Mouse (Mus musculus) large intestine, adult 2 months (tissue): ENCODE data around the gene Ankrd13c. TPM values are rescaled to one million over a fixed set of nuclear protein-coding genes. Genes with fewer than 3 reads are reported as not detected.
"Not testable (repeated sequence)": the region's sequence is repeated elsewhere in the genome, so short reads cannot be mapped to it uniquely, and the experiment has no call there.

Source experiments
- DNase-seq: peaks from one replicate; pipeline ENCODE4 v3.0.0-alpha.2; 2012; ENCODE audit warnings: low read depth, low spot score
- WGBS: fragments of 180-500 bp; shearing (Covaris S2); methylation state at CpG from one replicate; pipeline ENCODE4 v1.1.7; 2018; 5-methylcytosine and 5-hydroxymethylcytosine counted together
- polyA plus RNA-seq: library from polyadenylated mRNA; depleted of rRNA; stranded (reverse); fragments of >200 nt; gene quantifications from 2 replicates; pipeline ENCODE4 v1.2.3, GENCODE M21; 2012; rRNA removed

Ankrd13c gene
- 8.5 and 15.8 TPM in 2 replicates for polyA plus RNA-seq

GRCm38 (mm10) chr3:157946843-157947358 lies at the start of gene Ankrd13c:
Gene Ankrd13c (plus strand): TSS chr3:157947239.
- DNase-seq: peak; percentile 91
- WGBS: under 1% methylated on average over 45 of the region's 45 CpGs

DNA sequence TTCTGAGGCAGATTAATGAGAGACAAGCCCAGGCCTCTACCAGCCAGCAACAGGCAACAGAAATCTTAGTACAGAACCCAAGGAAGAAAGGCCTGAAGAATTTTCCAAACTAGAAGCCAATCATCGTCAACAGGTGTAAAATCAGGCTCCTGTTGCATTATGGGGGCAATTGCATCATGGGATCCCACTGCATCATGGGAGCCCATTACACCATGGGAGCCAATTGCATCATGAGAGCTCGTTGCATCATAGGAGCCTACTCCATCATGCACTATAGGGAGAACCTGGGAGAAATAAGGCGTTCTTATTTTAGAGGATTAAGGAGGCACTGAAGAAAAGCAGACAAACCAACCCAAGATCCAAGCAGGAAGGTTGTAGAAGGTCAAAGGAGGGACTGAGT lies 49.4 kb upstream of the Ankrd13c start:
- no peak for DNase-seq
- WGBS: 93% methylated on average over 3 of the region's 3 CpGs

- no peak for DNase-seq
- WGBS: 88% methylated on average over 1 of the region's 1 CpGs
These were observed 47.1 kb upstream of the Ankrd13c start for GRCm38 (mm10) chr3:157899986-157900385.

GRCm38 (mm10) chr3:157901721-157902120 lies 45.3 kb upstream of the Ankrd13c start:
- DNase-seq: no peak
- 83% methylated on average over 5 of the region's 5 CpGs for WGBS

DNA sequence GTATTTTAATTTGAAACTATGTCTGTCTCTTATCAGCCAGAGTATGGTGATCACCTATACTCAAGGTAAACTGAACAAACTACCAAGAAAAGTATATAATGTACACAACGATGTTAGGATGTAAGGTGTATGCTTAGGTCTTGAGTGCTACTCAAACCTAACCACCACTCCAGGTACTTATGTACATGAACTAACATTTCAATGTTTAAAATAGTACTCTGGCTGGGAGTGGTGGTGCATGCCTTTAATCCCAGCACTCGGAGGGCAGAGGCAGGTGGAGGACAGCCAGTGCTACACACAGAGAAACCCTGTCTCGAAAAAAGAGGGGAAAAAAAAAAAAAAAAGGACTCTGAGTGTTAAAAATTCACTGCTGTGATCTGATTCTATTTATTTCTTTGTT lies 38.9 kb upstream of the Ankrd13c start:
- WGBS: 70% methylated on average over 3 of the region's 3 CpGs
- DNase-seq: no peak

DNA sequence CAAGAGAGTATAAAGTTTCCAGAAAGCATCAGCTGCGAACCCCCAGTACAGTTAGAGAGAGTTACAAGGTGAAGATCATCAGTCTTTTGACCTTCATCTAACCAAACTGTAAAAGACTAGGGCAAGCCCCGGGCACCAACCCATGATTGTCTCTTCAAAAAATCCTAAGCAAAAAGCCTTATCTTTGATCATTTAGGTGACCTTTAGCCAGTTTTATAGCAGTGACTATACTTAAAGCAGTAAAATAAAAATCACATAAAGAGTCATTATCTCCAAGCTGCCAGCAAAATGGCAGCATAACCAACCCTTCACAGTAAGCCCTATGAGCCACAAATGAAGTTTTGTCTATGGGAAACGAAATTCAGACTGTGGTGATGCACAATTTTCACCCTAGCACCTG lies 36.8 kb upstream of the Ankrd13c start:
- peak; percentile 51 for DNase-seq
- WGBS: 20% methylated on average over 3 of the region's 3 CpGs

DNA sequence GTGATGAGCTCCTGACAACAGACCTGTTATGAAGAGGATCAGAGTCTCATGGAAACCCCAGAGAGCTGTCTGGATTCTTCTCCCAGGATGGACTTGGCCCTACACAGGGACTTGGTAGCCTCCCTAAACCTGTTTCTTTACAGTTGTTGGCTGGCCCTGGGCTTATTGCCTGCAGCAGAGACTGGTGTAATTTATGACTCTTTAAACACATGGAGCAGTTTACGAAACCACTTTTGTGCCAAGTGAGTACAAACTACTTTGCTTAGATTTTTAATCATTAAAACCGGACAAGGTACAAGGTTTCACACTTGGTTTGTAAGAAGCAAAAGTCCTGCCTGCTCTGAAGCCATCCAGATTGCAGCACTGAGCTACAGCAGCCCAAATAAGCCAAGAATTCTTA lies 34.9 kb upstream of the Ankrd13c start:
- 16% methylated on average over 2 of the region's 2 CpGs for WGBS
- DNase-seq: peak; percentile 70

DNA sequence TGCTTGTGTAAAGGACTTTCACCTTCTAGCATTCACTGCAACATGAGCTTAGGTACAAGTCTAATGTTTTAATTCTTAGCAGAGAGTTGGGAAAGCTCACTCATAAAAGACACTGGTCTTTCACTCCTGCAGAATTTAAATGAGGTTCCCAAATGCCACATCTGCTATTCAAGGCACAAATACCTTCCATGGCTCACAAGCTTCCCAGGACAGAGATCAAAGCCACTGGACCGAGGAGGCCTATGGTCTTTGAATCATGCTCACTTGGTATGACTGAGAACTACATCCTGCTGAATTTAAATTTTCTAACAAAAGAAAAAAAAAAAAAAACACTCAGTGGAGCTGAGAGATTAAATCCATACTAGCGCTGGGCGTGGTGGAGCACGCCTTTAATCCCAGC lies 30.7 kb upstream of the Ankrd13c start:
- 94% methylated on average over 4 of the region's 4 CpGs for WGBS
- DNase-seq: no peak

DNA sequence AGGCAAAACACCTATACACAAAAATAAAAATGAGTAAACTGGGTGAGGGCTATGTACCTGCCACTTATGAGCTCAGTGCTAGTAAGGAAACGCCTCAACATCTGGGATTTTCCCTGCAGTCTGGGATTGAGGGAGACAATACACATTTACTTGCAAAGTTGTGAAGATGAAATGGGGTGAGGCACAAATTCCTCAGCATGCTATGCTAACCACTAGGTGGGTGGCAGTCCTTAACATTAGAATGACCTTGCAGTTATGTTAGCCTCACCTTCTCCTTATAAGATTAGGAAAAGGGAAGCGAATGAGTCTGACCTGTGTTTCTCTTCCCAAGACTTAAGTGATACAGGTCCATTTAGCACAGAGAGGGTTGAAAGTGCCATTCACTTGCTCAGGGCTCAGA lies 25.7 kb upstream of the Ankrd13c start:
- no peak for DNase-seq
- 73% methylated on average over 2 of the region's 2 CpGs for WGBS

DNA sequence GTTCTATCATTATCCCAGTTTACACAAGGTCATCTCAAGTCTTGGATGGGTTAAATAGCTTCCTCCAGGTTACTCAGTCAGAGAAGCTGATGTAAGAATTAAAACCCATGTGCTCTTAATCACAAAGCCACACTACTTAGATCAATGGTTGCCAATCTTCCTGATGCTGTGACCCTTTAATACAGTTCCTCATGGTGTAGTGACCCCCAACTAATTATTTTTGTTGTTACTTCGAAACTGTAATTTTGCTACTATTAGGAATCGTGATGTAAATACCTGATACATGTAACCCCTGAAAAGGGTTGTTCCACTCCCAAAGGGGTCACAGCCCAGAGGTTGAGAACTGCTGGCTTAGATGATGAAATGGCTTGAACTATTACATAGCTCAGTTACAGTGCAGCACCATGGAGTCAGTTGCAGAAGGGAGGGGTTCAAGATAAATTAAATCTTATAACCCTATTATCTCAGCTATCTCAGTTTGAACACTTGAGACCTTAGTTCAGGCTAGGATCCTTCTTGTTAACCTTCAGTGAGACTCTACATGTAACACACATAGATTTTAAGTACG lies 23.7 kb upstream of the Ankrd13c start:
- WGBS: 81% methylated on average over 3 of the region's 3 CpGs
- DNase-seq: no peak

GRCm38 (mm10) chr3:157924692-157925328 lies 22.2 kb upstream of the Ankrd13c start, which contains the start of gene Cth:
Gene Cth (minus strand): TSS chr3:157925077.
- WGBS: under 1% methylated on average over 30 of the region's 30 CpGs
- peak; percentile 89 for DNase-seq

DNA sequence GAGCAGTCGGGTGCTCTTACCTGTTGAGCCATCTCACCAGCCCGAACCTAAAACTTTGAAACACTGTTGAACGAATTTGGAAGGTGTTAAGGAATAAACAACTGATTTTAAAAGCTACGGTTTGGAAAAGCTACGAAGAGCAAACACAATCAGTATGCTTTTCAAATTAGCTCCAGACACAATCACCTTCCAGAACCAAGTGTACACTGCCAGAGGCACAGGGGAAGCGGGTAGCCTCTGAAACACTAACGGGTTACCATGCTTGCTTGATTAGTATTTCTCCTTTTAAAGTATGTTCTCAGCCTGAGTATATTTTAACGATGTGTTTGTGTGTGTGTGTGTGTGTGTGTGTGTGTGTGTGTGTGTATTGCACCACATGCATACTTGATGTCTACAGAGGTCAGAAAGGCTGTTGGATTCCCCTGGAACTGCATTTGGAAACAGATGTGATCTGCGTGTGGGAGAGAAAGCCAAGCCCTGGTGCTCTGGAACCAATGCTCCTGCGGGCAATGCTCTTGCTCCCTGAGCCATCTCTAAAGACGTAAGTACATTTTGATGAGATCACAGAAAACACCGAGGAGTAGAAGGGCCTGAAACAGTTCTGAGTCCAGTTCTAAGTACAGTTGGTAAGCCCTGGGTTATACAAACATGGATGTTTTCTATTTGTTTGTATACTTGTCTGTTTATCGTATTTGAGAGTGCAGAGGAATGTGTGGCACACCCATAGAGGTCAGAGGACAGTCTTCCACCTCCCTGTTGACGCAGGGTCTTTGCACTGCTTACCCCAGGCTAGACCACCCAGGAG lies 21.1 kb upstream of the Ankrd13c start:
- no peak for DNase-seq
- 81% methylated on average over 14 of the region's 14 CpGs for WGBS

DNA sequence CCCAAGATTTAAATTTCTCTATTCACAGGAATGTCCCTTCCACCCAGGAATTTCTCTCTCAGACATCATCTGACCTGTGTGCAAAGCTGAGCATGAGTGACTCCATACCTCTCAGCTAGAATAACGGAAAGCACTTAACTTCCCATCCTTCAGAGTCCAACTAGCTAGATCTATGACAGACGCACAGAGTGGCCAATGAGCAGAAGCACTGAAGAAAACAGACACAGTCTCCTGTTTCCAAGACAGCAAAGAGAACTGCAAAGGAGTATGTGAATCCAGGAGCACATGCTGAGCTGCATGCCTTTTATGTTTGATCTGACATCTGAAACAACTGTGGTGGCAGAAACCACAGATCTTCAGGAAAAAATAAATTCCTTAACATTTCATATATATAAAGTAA lies 20.3 kb upstream of the Ankrd13c start:
- no peak for DNase-seq
- WGBS: 76% methylated on average over 2 of the region's 2 CpGs

- DNase-seq: no peak
- 62% methylated on average over 2 of the region's 2 CpGs for WGBS
These were observed 18.3 kb upstream of the Ankrd13c start for GRCm38 (mm10) chr3:157928731-157929130.

GRCm38 (mm10) chr3:157929417-157929816 lies 17.6 kb upstream of the Ankrd13c start:
- no peak for DNase-seq
- 55% methylated on average over 1 of the region's 1 CpGs for WGBS

- DNase-seq: no peak
- WGBS: 33% methylated on average over 3 of the region's 3 CpGs
These were observed 15.4 kb upstream of the Ankrd13c start for GRCm38 (mm10) chr3:157931592-157931991.

- DNase-seq: no peak
- 13% methylated on average over 3 of the region's 3 CpGs for WGBS
These were observed 15.0 kb upstream of the Ankrd13c start for GRCm38 (mm10) chr3:157932074-157932473.

- DNase-seq: not testable (repeated sequence)
- WGBS: 76% methylated on average over 6 of the region's 6 CpGs
These were observed 13.8 kb upstream of the Ankrd13c start for GRCm38 (mm10) chr3:157933223-157933622.

DNA sequence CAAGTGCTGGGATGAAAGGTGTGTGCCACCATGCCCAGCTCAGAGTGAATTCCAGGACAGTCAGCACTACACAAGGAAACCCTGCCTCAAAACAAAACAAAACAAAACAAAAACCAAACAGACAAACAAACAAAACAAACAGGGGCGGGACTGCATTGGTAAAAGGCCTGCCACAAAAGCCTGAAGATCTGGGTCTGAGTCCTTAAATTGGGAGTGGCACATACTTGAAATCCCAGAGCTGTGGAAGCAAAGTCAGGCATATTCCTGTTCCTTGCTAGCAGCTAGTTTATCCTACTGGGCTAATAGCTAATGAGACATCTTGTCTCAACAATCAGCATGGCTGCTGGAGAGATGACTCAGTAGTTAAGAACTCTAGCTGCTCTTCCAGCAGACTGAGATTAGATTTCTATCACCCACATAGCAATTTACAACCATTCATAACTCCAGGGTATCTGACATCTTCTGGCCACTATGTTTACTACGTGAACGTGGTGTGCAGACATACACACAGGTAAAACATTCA lies 12.7 kb upstream of the Ankrd13c start:
- DNase-seq: no peak
- 65% methylated on average over 3 of the region's 3 CpGs for WGBS

DNA sequence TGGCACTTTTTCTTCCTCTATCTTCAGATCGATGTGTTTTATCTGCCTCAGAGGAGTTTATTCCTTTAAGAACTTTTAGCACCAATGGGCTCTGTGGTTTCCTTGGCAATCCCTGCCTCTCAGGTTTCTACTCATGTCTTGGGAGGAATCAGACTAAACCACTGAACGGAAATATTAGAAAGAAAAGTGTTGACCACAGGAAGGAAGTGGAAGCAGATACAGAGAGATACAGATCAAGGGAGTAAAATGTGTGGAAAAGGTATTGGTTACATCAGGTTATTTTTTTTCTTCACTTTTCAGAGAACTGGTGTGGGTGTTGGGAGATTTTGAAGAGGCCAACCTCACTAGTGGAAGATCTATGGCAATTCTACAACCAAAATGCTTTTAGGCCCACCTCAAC lies 8.5 kb upstream of the Ankrd13c start:
- DNase-seq: no peak
- 79% methylated on average over 2 of the region's 2 CpGs for WGBS
